Mouse (Mus musculus) left cerebral cortex, postnatal 14 days (tissue): Measurements from ENCODE around the gene Reps1. TPM values are rescaled to one million over a fixed set of nuclear protein-coding genes. Genes with fewer than 3 reads are reported as not detected.
A peak's percentile ranks its signal among the peaks of the same experiment; 100 is the strongest.

Source experiments
- DNase-seq, 2 experiments: peaks; one replicate each; pipeline ENCODE4 v3.0.0; 2021 to 2022; ENCODE audit warnings: low spot score in 2 of 2, mixed read lengths in 1 of 2
- intact Hi-C: fragments of 180-260 bp; cut with DNase I; formaldehyde crosslinking; loops from one replicate; pipeline ENCODE4 v1.15.1; 2025
- total RNA-seq, 2 experiments: library from RNA; stranded (reverse); gene quantifications; 2 replicates each; pipeline ENCODE4 v1.2.3; 2021

Gene Reps1
- total RNA-seq, 2 experiments from 2014 or later: 54.2 to 56.4 TPM

- DNase-seq: no peak
- intact Hi-C loops: loop anchor here (5.0 to 10.0 kb wide), 2 partner anchors 43 to 324 kb away; no protein-coding TSS in a partner anchor
These were observed 3.1 kb downstream of the Reps1 start for GRCm38 (mm10) chr10:18058681-18059338.

- intact Hi-C loops: loop anchor here (5.0 to 10.0 kb wide), 2 partner anchors 42 to 325 kb away; no protein-coding TSS in a partner anchor
- DNase-seq: no peak
These were observed 4.1 kb downstream of the Reps1 start for GRCm38 (mm10) chr10:18059807-18060206.

GRCm38 (mm10) chr10:18060778-18061177 lies 5.1 kb downstream of the Reps1 start:
- intact Hi-C loops: no loop called here
- DNase-seq: no peak

- intact Hi-C loops: no loop called here
- DNase-seq: no peak
These were observed 5.9 kb downstream of the Reps1 start for GRCm38 (mm10) chr10:18061533-18061932.

- intact Hi-C loops: no loop called here
- DNase-seq: no peak
These were observed 9.1 kb downstream of the Reps1 start for GRCm38 (mm10) chr10:18064606-18065228.

- intact Hi-C loops: no loop called here
- no peak for DNase-seq
These were observed 10.4 kb downstream of the Reps1 start for GRCm38 (mm10) chr10:18066031-18066439.

GRCm38 (mm10) chr10:18067761-18068446 lies 12.2 kb downstream of the Reps1 start:
- intact Hi-C loops: no loop called here

GRCm38 (mm10) chr10:18068880-18069279 lies 13.2 kb downstream of the Reps1 start:
- intact Hi-C loops: no loop called here
- no peak for DNase-seq

More at GRCm38 (mm10) chr10:18067761-18068446, 12.2 kb downstream of the Reps1 start:
- DNase-seq: no peak

GRCm38 (mm10) chr10:18069576-18069975 lies 13.9 kb downstream of the Reps1 start:
- intact Hi-C loops: no loop called here
- no peak for DNase-seq

- intact Hi-C loops: no loop called here
- peak; percentile 40 to 63 for DNase-seq
These were observed 14.5 kb downstream of the Reps1 start for GRCm38 (mm10) chr10:18070144-18070543.

- intact Hi-C loops: no loop called here
These were observed 15.0 kb downstream of the Reps1 start for GRCm38 (mm10) chr10:18070616-18071015.

GRCm38 (mm10) chr10:18072871-18073270 lies 17.2 kb downstream of the Reps1 start:
- intact Hi-C loops: no loop called here

More at GRCm38 (mm10) chr10:18070616-18071015, 15.0 kb downstream of the Reps1 start:
- no peak for DNase-seq

GRCm38 (mm10) chr10:18074383-18075075 lies 18.9 kb downstream of the Reps1 start:
- no peak for DNase-seq
- intact Hi-C loops: no loop called here

More at GRCm38 (mm10) chr10:18072871-18073270, 17.2 kb downstream of the Reps1 start:
- no peak for DNase-seq

GRCm38 (mm10) chr10:18075845-18076244 lies 20.2 kb downstream of the Reps1 start:
- intact Hi-C loops: no loop called here

GRCm38 (mm10) chr10:18081536-18081935 lies 25.9 kb downstream of the Reps1 start:
- no peak for DNase-seq
- intact Hi-C loops: no loop called here

More at GRCm38 (mm10) chr10:18075845-18076244, 20.2 kb downstream of the Reps1 start:
- no peak for DNase-seq

GRCm38 (mm10) chr10:18082772-18083171 lies 27.1 kb downstream of the Reps1 start:
- DNase-seq: no peak
- intact Hi-C loops: no loop called here

- intact Hi-C loops: no loop called here
- DNase-seq: no peak
These were observed 35.0 kb downstream of the Reps1 start for GRCm38 (mm10) chr10:18090691-18091090.

- intact Hi-C loops: loop anchor here (5.0 kb wide), 1 partner anchor 45 kb away; the partner anchor contains the start of gene Reps1
- DNase-seq: no peak
These were observed 46.5 kb downstream of the Reps1 start for GRCm38 (mm10) chr10:18102166-18102565.

- no peak for DNase-seq
- intact Hi-C loops: no loop called here
These were observed 51.8 kb downstream of the Reps1 start for GRCm38 (mm10) chr10:18107471-18107870.

GRCm38 (mm10) chr10:18110940-18111339 lies 55.3 kb downstream of the Reps1 start:
- intact Hi-C loops: no loop called here
- no peak for DNase-seq
